ENCODE assay signal across 27 mouse cellular contexts in genomic region chr9:99720011-99720410, GRCm38 (mm10). TPM values are rescaled to one million over a fixed set of nuclear protein-coding genes. Genes with fewer than 3 reads are reported as not detected.
DNase-seq lines count a peak whose midpoint lies in the region; TF ChIP-seq lines count a peak whose summit lies in the region.
"Had no signal": no experiment of that assay in that cellular context is flagged by ENCODE, and none has a peak within 500 bp of the region (broad histone marks: within the 10 kb centered on the region; RNA-seq: fewer than 3 reads in every experiment).

No protein-coding gene starts in this region.

- peak overlapping the region; percentile 88 for H3K27ac ChIP-seq in embryonic fibroblast, embryonic 13.5 days (ENCODE audit: insufficient read depth, low read length)
- H3K27ac ChIP-seq: embryonic facial prominence, embryonic 15.5 days; heart, embryonic 13.5 days; hindbrain, embryonic 12.5 days; kidney, embryonic 15.5 days; limb, embryonic 13.5 days; liver, embryonic 12.5 days; midbrain, embryonic 13.5 days; neural tube, embryonic 12.5 days had no signal

- peaks cover 12% of the 10 kb centered on the region for H3K4me1 ChIP-seq in embryonic fibroblast, embryonic 13.5 days (ENCODE audit: control insufficient read depth, insufficient read depth, low read length)
- H3K4me1 ChIP-seq: embryonic facial prominence, embryonic 15.5 days; heart, embryonic 13.5 days; hindbrain, embryonic 12.5 days; kidney, embryonic 15.5 days; limb, embryonic 13.5 days; liver, embryonic 12.5 days; midbrain, embryonic 13.5 days; neural tube, embryonic 12.5 days had no signal

- TF ChIP-seq CTCF in embryonic fibroblast, embryonic 13.5 days (IDR thresholded peaks at IDR 0.05; ENCODE audit: borderline replicate concordance, insufficient read depth, low read length), result no peak

- no peak overlapping the region for H3K4me3 ChIP-seq in embryonic fibroblast, embryonic 13.5 days (ENCODE audit: insufficient read depth, low read length)
- H3K4me3 ChIP-seq: embryonic facial prominence, embryonic 15.5 days; heart, embryonic 13.5 days; hindbrain, embryonic 12.5 days; kidney, embryonic 15.5 days; limb, embryonic 13.5 days; liver, embryonic 12.5 days; midbrain, embryonic 13.5 days; neural tube, embryonic 12.5 days had no signal

- TF ChIP-seq POLR2A in embryonic fibroblast, embryonic 13.5 days (IDR thresholded peaks at IDR 0.05; ENCODE audit: low read depth, low read length), result peak; percentile 10; the same call in 1 of the 2 replicates

- DNase-seq in layer of hippocampus, adult 9-11 months, result peak; percentile 27
- no peak for DNase-seq in layer of hippocampus, adult 11-12 months (ENCODE audit: low spot score)
- DNase-seq in 3134 (ENCODE audit: extremely low read depth, insufficient read length, low spot score) (peak; percentile 68), 416B (ENCODE audit: low read depth) (peak; percentile 51)
- DNase-seq in heart, adult 9 months (ENCODE audit: low spot score in 2 of 2), result no peak
- no peak for DNase-seq in cerebellum, postnatal 36 days
- no peak for DNase-seq in neural tube, embryonic 10.5 days (ENCODE audit: extremely low spot score, low spot score)
- DNase-seq: adrenal gland, postnatal 10 days; cerebellum, adult 9-10 months; forebrain, postnatal 0 days; gastrocnemius, postnatal 14 days; kidney, postnatal 36 days; lung, adult 18-20 months; right cerebral cortex, postnatal 4 days had no signal

RNA-seq across cellular contexts. Expression of gene Cldn18, which starts 2.9 kb away (rescaled TPM):
- not detected in 2 replicates for polyA plus RNA-seq in embryonic fibroblast, embryonic 13.5 days (2011; ENCODE audit: insufficient read length, low read depth, missing spikeins)
- polyA plus RNA-seq: brain, embryonic 14.5 days; CD4-positive, CD25-positive, alpha-beta regulatory T cell, adult 4 months; embryonic facial prominence, embryonic 15.5 days; forebrain, embryonic 11.5 days; forebrain, postnatal 0 days; hindbrain, embryonic 12.5 days; kidney, embryonic 15.5 days; limb, embryonic 13.5 days; liver, embryonic 12.5 days; neural tube, embryonic 12.5 days; thymus, postnatal 0 days had no signal

Comparison
In these comparisons a context has a peak if more than half of its experiments do, and no peak if none do; other contexts are left out.
1. DNase-seq: peak in layer of hippocampus, adult 9-11 months (single experiment), 3134 (single experiment) and 416B (single experiment); none in layer of hippocampus, adult 11-12 months (single experiment), heart, adult 9 months (0 of 2), cerebellum, postnatal 36 days (0 of 2) and neural tube, embryonic 10.5 days (single experiment).